Mouse (Mus musculus) retina, postnatal 1 day (tissue): ENCODE data around the gene Pak2.

Source experiments
- DNase-seq: peaks from one replicate; pipeline ENCODE4 v3.0.0-alpha.2; 2012

Gene Pak2

GRCm38 (mm10) chr16:31993946-31994345, 85.2 kb downstream of the Pak2 start:
- DNase-seq, result no peak

GRCm38 (mm10) chr16:31993195-31993594, 85.9 kb downstream of the Pak2 start:
- no peak for DNase-seq

DNA sequence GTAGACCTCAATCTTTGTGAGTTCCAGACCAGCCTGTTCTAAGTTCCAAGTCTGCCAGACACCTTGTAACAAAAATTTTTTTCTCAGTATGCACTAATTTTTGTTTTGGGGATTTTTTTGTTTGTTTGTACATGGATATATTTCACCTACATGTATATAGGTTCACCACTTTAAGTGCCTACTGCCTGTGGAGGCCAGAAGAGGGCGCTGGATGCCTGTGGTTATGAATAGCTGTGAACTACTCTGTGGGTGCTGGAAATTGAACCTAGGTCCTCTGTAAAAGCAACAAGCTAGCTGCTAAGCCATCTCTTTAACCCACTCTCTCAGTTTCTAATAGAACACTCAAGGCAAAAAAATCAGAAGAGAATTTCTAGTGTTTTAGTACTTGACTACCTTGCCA, 87.1 kb downstream of the Pak2 start:
- DNase-seq, result no peak

GRCm38 (mm10) chr16:31980946-31981345, 98.2 kb downstream of the Pak2 start:
- DNase-seq, result peak; percentile 5

DNA sequence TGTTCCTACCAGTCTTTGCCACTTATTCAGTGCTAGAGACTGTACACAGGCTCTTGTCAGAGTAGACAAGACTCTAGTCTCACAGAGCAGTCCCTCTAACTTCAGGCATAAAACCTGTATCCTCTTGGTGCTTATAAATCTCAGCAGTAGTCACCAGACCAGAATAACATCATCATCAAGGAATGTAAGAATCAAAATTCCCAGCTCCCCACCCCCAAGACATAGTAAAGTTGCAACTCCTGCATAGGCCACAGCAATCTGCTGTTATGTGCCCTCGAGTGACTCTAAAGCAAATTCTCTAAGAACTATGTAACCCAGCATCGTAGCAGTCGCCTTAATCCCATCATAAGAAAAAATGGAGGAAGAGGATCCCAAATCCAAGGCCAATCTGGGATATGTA, 99.6 kb downstream of the Pak2 start:
- DNase-seq, result no peak

DNA sequence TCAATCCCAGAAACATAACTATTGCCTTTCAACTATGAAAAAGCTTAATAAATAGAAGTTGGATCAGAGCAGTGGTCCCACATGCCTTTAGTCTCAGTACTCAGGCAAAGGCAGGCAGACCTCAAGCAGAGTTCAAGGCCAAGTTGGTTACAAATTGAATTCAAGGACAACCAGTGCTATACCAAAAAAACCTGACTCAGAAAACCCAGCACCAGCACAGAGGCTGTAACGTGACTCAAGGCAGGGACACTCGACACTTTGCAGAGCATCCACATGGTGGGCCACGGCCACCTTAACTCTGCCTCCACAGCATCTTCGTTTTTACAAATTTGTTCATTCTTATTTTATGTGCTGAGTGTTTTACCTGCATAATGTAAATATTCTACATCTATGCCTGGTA, 103.9 kb downstream of the Pak2 start:
- no peak for DNase-seq
